Mouse (Mus musculus) kidney, postnatal 14 days (tissue): Measurements from ENCODE around the gene Hist1h2ap.
"Not testable (repeated sequence)": the region's sequence is repeated elsewhere in the genome, so short reads cannot be mapped to it uniquely, and the experiment has no call there.

Experiments used
- DNase-seq: peaks from one replicate; pipeline ENCODE4 v3.0.0; 2022; ENCODE audit warnings: mixed read lengths

Gene Hist1h2ap

DNA sequence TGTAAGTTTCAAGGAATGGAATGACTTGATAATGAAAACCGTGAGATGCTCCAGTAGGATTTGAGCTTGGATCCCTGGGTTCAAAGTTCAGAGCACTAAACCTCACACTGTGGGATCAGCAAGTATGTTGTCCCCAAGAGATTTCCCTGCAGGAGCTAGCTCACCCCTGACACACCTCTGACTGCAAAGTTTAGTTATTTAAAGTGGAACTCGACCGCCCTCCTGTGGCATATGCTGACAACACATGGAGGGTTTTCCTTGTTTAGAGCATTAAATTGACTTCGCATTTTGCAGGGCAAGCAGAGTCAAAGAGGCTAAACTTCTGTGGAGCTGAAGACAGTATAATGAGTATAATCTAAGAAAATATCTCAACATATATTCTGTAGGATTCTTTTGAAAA, 30.2 kb downstream of the Hist1h2ap start:
- DNase-seq = not testable (repeated sequence)

- DNase-seq = not testable (repeated sequence)
Observed at GRCm38 (mm10) chr13:21797163-21797562, 36.1 kb downstream of the Hist1h2ap start.

DNA sequence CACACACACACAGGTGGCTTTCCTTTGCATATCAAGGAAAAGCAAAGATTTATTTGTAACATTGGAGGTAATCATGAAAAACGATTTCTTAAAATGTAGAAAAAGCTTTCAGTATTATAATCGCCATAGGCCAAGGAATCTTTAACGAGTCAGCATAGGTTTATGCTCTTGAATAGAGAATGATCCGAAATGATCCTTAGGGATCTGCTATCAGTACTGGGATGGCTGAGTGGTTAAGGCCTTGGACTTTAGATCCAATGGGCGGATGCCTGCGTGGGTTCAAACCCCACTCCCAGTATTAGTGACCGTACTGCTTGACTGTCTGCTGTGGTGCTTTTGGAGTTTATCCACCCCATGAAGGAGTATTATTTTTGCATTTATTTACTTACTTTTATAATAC, 37.7 kb downstream of the Hist1h2ap start:
- no peak for DNase-seq

DNA sequence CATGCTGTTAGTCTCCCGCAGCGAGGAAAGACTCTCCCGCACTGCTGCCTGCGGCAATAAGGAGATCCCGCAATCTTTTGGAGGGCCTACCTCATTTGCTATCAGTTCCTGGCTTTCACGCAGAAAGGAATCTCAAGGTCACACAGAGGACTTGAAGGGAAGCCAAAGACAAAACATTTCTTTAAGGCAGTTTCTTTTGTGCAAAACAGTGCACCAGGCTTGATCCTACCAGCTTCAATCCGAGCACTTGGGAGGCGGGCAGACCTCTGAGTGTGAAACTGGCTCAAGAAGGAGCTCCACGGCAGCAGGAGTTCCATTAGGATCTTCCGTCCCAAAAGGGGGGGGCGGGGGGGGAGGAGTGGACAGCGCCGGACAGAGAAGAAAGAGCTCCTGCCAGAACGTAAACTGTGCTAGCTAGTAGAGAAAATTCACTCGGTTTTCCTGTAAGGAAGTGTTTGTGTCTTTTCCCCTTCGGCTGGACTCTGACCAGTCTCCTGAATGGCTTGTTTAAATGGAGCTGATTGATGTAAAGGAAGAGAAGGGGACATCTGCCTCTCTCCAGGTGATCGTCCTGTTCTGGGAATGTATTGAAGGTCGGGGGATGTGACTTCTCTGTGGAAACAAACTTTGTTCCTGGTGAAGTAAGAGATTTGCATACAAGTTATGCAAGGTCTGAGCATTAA, 42.6 kb downstream of the Hist1h2ap start:
- no peak for DNase-seq

- no peak for DNase-seq
Observed at GRCm38 (mm10) chr13:21789925-21790324, 43.4 kb downstream of the Hist1h2ap start.

DNA sequence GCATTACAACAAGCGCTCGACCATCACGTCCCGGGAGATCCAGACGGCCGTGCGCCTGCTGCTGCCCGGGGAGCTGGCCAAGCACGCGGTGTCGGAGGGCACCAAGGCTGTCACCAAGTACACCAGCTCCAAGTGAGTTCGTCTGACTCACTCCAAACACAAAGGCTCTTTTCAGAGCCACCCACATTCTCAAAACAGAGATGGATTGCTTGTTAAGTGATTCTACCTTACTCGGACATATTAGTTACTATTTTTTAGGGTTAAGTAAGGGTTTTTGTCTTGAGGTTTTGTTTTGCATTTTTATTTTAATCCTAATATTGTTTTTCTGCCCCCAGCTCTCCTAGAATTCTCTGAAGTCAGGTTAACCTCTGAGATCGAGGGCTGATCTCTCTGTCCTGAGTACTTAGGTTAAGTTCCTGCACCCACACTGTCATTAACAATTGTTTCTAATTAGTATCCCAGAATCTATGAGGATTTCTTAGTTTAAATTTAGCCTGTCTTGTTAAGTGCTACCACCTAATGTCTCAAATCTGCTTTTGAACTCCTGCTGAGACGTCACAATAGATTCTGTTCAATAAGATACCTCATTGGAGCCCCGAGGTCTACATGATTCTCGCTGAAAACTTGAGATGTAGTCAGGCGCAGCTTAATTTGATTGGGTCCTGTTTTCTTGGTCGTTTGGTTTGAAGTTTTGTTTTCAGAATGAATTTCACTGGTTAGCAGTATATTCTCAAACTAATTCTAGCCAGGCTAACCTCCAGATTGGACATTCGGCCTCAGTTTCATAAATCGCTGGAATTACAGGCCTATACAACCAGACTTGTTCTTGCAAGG, 45.3 kb downstream of the Hist1h2ap start:
- no peak for DNase-seq

- peak; percentile 95 for DNase-seq
Observed at GRCm38 (mm10) chr13:21786899-21787629, 46.2 kb downstream of the Hist1h2ap start, which contains the start of the genes Hist1h2an and Hist1h2bp. Gene Hist1h2an (minus strand): TSS chr13:21787218. Gene Hist1h2bp (plus strand): TSS chr13:21787461.

GRCm38 (mm10) chr13:21786189-21786898, 47.0 kb downstream of the Hist1h2ap start:
- no peak for DNase-seq

GRCm38 (mm10) chr13:21784311-21784710, 49.0 kb downstream of the Hist1h2ap start:
- DNase-seq = no peak

DNA sequence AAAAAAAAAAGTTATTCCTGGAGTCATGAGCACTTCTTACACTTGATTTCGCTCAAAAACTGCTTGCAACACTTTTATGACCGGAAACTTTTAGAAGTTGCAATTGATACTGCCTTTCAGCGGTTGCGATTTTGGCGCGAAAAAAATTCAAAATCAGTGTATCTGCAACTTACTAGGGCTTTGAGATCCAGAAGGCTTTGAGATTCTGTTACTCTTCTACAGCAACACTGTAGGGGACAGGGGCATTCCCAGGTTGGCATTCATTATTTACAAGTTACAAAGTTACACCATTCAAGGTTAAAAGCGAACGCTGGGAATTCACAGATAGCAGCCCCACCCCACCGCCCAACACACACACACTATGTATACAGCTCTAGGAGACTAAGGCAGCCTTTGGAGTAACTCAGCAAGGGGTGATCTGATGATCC, 49.6 kb downstream of the Hist1h2ap start:
- peak; percentile 29 for DNase-seq

DNA sequence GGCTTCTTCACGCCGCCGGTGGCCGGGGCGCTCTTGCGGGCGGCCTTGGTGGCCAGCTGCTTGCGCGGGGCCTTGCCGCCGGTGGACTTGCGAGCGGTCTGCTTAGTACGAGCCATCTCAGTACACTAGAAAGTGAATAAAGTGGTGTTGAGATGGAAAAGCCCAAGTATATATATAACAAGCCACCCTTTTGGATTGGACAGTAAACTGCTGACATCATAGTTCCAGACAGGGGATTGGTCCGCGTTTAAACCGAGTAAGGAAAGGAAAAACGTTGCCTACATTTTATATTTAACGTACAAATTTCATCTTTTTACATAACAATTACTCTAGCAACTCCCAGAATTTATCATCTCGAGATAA, 50.1 kb downstream of the Hist1h2ap start, which contains the start of gene Hist1h3i:
Hist1h3i (minus strand) TSS at position 116 of the 363 bp plus-strand sequence.
- peak; percentile 78 for DNase-seq
